ENCODE assay signal across 32 mouse cellular contexts in genomic region chr17:46543661-46544060, GRCm38 (mm10). TPM values are rescaled to one million over a fixed set of nuclear protein-coding genes. Genes with fewer than 3 reads are reported as not detected.
DNase-seq lines count a peak whose midpoint lies in the region; ATAC-seq and TF ChIP-seq lines count a peak whose summit lies in the region.
"Had no signal": no experiment of that assay in that cellular context is flagged by ENCODE, and none has a peak within 500 bp of the region (broad histone marks: within the 10 kb centered on the region; RNA-seq: fewer than 3 reads in every experiment).

No protein-coding gene starts in this region.

- intact Hi-C loops in left cerebral cortex, adult 2 months (cut with DNase I): no loop called here
- intact Hi-C loops in heart, postnatal 10 days (cut with DNase I): no loop called here

- no peaks in the 10 kb centered on the region for H3K9me3 ChIP-seq in E14TG2a.4 (ENCODE audit: low read length)
- H3K9me3 ChIP-seq: embryonic facial prominence, embryonic 13.5 days; forebrain, embryonic 10.5 days; forebrain, embryonic 15.5 days; heart, embryonic 12.5 days; kidney, embryonic 15.5 days; limb, embryonic 15.5 days; liver, embryonic 13.5 days; midbrain, embryonic 15.5 days; neural tube, embryonic 15.5 days had no signal

- peaks cover 56% of the 10 kb centered on the region for H3K4me1 ChIP-seq in E14TG2a.4 (replicated peaks; ENCODE audit: low read depth, low read length)
- peaks cover 4% of the 10 kb centered on the region; the same call in 1 of the 2 replicates for H3K4me1 ChIP-seq in cortical plate, adult 2 months (ENCODE audit: control insufficient read depth, insufficient read depth, low read length)

- ATAC-seq in frontal cortex, adult (ENCODE audit: low TSS enrichment): peak; percentile 44; the same call in 1 of the 2 replicates
- ATAC-seq: activated CD4-positive, CD25-positive, alpha-beta regulatory T cell, adult 4 months; forebrain, embryonic 15.5 days; hindbrain, embryonic 16.5 days; midbrain, embryonic 15.5 days had no signal

- no peak for DNase-seq in frontal cortex, postnatal 10 days (ENCODE audit: low spot score in 2 of 2)
- DNase-seq in left cerebral cortex, adult 2 months (ENCODE audit: extremely low spot score in 1 of 2, low spot score in 2 of 2): peak in 1 of 2 experiments; percentile 27
- no peak for DNase-seq in left cerebral cortex, adult 18-20 months (ENCODE audit: low spot score in 2 of 2)
- no peak for DNase-seq in heart, postnatal 10 days
- DNase-seq: adrenal gland, adult 2 months; adrenal gland, postnatal 36 days; cerebellum, adult 2 months; cerebellum, postnatal 14 days; heart, adult 2 months; kidney, adult 18-20 months; kidney, postnatal 25 days; layer of hippocampus, adult 9-11 months; liver, embryonic 13.5 days; lung, adult 18-20 months; lung, postnatal 10 days; retina, postnatal 1 day; spleen, adult 18-20 months; thymus, postnatal 25 days had no signal

- peaks cover 5% of the 10 kb centered on the region for H3K36me3 ChIP-seq in E14TG2a.4 (ENCODE audit: insufficient read depth, low read length)

- peak overlapping the region; percentile 70 for H3K27ac ChIP-seq in left cerebral cortex, adult 2 months
- no peak overlapping the region for H3K27ac ChIP-seq in cortical plate, adult 2 months (ENCODE audit: insufficient read depth, low read length)
- H3K27ac ChIP-seq: embryonic facial prominence, embryonic 13.5 days; forebrain, embryonic 10.5 days; forebrain, embryonic 15.5 days; heart, adult 2 months; kidney, embryonic 15.5 days; limb, embryonic 15.5 days; liver, embryonic 13.5 days; macrophage; midbrain, embryonic 15.5 days; neural tube, embryonic 15.5 days had no signal

- no peak overlapping the region for H3K4me3 ChIP-seq in left cerebral cortex, adult 2 months
- H3K4me3 ChIP-seq in E14TG2a.4 (replicated peaks; ENCODE audit: low read length): peak overlapping the region; percentile 71
- H3K4me3 ChIP-seq in cortical plate, adult 2 months (ENCODE audit: insufficient read depth, low read length): 0 out of 2 replicates have a peak overlapping the region, but pooled peaks have one; percentile 8
- H3K4me3 ChIP-seq: embryonic facial prominence, embryonic 13.5 days; forebrain, embryonic 10.5 days; forebrain, embryonic 15.5 days; heart, adult 2 months; heart, embryonic 12.5 days; kidney, embryonic 15.5 days; limb, embryonic 15.5 days; liver, embryonic 13.5 days; midbrain, embryonic 15.5 days; neural tube, embryonic 15.5 days had no signal

- H3K27me3 ChIP-seq in E14TG2a.4 (ENCODE audit: insufficient read depth, low read length): peaks cover 76% of the 10 kb centered on the region
- H3K27me3 ChIP-seq: forebrain, embryonic 15.5 days; kidney, embryonic 15.5 days; limb, embryonic 15.5 days; midbrain, embryonic 15.5 days had no signal

- no peak for TF ChIP-seq CTCF in left cerebral cortex, adult 2 months (IDR thresholded peaks at IDR 0.05)
- no peak for TF ChIP-seq CTCF in E14TG2a.4 (conservative IDR thresholded peaks at IDR 0.05; ENCODE audit: low read length)
- no peak for TF ChIP-seq CTCF in cortical plate, adult 2 months (IDR thresholded peaks at IDR 0.05; ENCODE audit: extremely low read depth, insufficient read depth, low read length)

- no peak for TF ChIP-seq POLR2A in cortical plate, adult 2 months (IDR thresholded peaks at IDR 0.05; ENCODE audit: extremely low read depth, insufficient read depth, low read length)

RNA-seq across cellular contexts. Expression of gene Cul9, which starts 2.5 kb away (rescaled TPM):
- 10 to 100 TPM; 66.6 to 70.1 TPM for total RNA-seq in left cerebral cortex, adult 2 months (2021)
- total RNA-seq in left cerebral cortex, adult 18-20 months (2021): 10 to 100 TPM; 61.0 to 64.5 TPM
- polyA plus RNA-seq in cortical plate, adult 2 months (2012; rRNA removed): 60.0 and 70.5 TPM in 2 replicates
- total RNA-seq in heart, postnatal 10 days (2021): 10 to 100 TPM; 13.8 to 18.8 TPM

RNA-seq across cellular contexts. Expression of gene Srf, which starts 12.3 kb away (rescaled TPM):
- 10 to 100 TPM; 57.0 to 74.2 TPM for total RNA-seq in left cerebral cortex, adult 2 months (2021)
- total RNA-seq in left cerebral cortex, adult 18-20 months (2021): 10 to 100 TPM; 70.4 to 77.9 TPM
- 89.1 and 90.0 TPM in 2 replicates for polyA plus RNA-seq in cortical plate, adult 2 months (2012; rRNA removed)
- 100 to 1,000 TPM; 129 to 134 TPM for total RNA-seq in heart, postnatal 10 days (2021)

RNA-seq across cellular contexts. Expression of gene Dnph1, which starts 47.1 kb away (rescaled TPM):
- 1 to 10 TPM; 4.2 to 5.0 TPM for total RNA-seq in left cerebral cortex, adult 2 months (2021)
- 1 to 10 TPM; 2.8 TPM for total RNA-seq in left cerebral cortex, adult 18-20 months (2021)
- polyA plus RNA-seq in cortical plate, adult 2 months (2012; rRNA removed): 5.9 and 6.5 TPM in 2 replicates
- total RNA-seq in heart, postnatal 10 days (2021): 1 to 10 TPM; 3.7 to 4.0 TPM

RNA-seq across cellular contexts. Expression of gene Ttbk1, which starts 56.2 kb away (rescaled TPM):
- 100 to 1,000 TPM; 136 to 148 TPM for total RNA-seq in left cerebral cortex, adult 2 months (2021)
- 100 to 1,000 TPM; 130 to 135 TPM for total RNA-seq in left cerebral cortex, adult 18-20 months (2021)
- polyA plus RNA-seq in cortical plate, adult 2 months (2012; rRNA removed): 56.2 and 57.3 TPM in 2 replicates
- under 1 TPM; 0.40 to 0.48 TPM for total RNA-seq in heart, postnatal 10 days (2021)
- polyA plus RNA-seq: macrophage had no signal
